Mouse (Mus musculus) MEL (cell line): ENCODE measurements around the gene Tap2. TPM values are rescaled to one million over a fixed set of nuclear protein-coding genes. Genes with fewer than 3 reads are reported as not detected.
"Not testable (repeated sequence)": the region's sequence is repeated elsewhere in the genome, so short reads cannot be mapped to it uniquely, and the experiment has no call there.

Source experiments
- DNase-seq: peaks from one replicate; pipeline ENCODE4 v3.0.0; 2011; ENCODE audit warnings: low read depth, low spot score
- H3K27ac ChIP-seq: 2 replicates; pipeline ENCODE4 v1.5.1; 2012; ENCODE audit warnings: low read depth, mild to moderate bottlenecking, control low read depth, low read length, moderate library complexity; ENCODE audit not compliant: control insufficient read depth
- H3K27me3 ChIP-seq, 2 experiments: fragments of 150-350 bp in 1 of 2; sonication (generic) in 1 of 2; 2 replicates each; pipeline ENCODE4 v1.6.1; 2012; ENCODE audit warnings: low read length in 2 of 2, mild to moderate bottlenecking in 2 of 2, improper control_type of control experiment in 1 of 2, moderate library complexity in 1 of 2; ENCODE audit not compliant: insufficient read depth in 2 of 2, control insufficient read depth in 1 of 2
- H3K36me3 ChIP-seq, 2 experiments: 2 replicates each; pipeline ENCODE4 v1.6.1; 2012 to 2014; ENCODE audit warnings: low read length in 2 of 2, improper control_type of control experiment in 1 of 2, inconsistent platforms in 1 of 2, mild to moderate bottlenecking in 1 of 2; ENCODE audit not compliant: insufficient read depth in 2 of 2, control insufficient read depth in 1 of 2
- H3K4me1 ChIP-seq, 2 experiments: fragments of 150-350 bp in 1 of 2; sonication (generic) in 1 of 2; 2 replicates each; pipeline ENCODE4 v1.6.1; 2012; ENCODE audit warnings: low read length in 2 of 2, improper control_type of control experiment in 1 of 2, mild to moderate bottlenecking in 1 of 2; ENCODE audit not compliant: insufficient read depth in 2 of 2, control insufficient read depth in 1 of 2
- H3K4me3 ChIP-seq, 2 experiments: fragments of 150-350 bp in 1 of 2; sonication (generic) in 1 of 2; 2 replicates each; pipeline ENCODE4 v1.5.1; 2012; ENCODE audit warnings: low read depth in 2 of 2, low read length in 2 of 2, mild to moderate bottlenecking in 2 of 2, moderate library complexity in 2 of 2, control low read depth in 1 of 2, improper control_type of control experiment in 1 of 2; ENCODE audit not compliant: control insufficient read depth in 1 of 2, insufficient read depth in 1 of 2
- H3K79me2 ChIP-seq: 2 replicates; pipeline ENCODE4 v1.6.1; 2012; ENCODE audit warnings: mild to moderate bottlenecking, low read length, moderate library complexity; ENCODE audit not compliant: control insufficient read depth, poor library complexity, insufficient read depth
- H3K9ac ChIP-seq: 2 replicates; pipeline ENCODE4 v1.6.1; 2012; ENCODE audit warnings: low read depth, mild to moderate bottlenecking, control low read depth, low read length, moderate library complexity; ENCODE audit not compliant: control insufficient read depth, poor library complexity, severe bottlenecking
- H3K9me3 ChIP-seq: fragments of 150-350 bp; sonication (generic); replicated peaks from 2 replicates; pipeline ENCODE4 v1.6.1; 2012; ENCODE audit warnings: mild to moderate bottlenecking, low read length, improper control_type of control experiment, moderate library complexity; ENCODE audit not compliant: insufficient read depth
- CHD2 ChIP-seq: IDR thresholded peaks from 2 replicates; pipeline ENCODE4 v1.6.1; 2011; ENCODE audit warnings: low read length, improper control_type of control experiment
- ELF1 ChIP-seq: IDR thresholded peaks from 2 replicates; pipeline ENCODE4 v1.6.1; 2014; ENCODE audit warnings: low read depth, mild to moderate bottlenecking, inconsistent platforms, low read length, improper control_type of control experiment, moderate library complexity
- EP300 ChIP-seq, 2 experiments: IDR thresholded peaks; 2 replicates each; pipeline ENCODE4 v1.6.1; 2011; ENCODE audit warnings: improper control_type of control experiment in 2 of 2, low read length in 2 of 2, low read depth in 1 of 2, mild to moderate bottlenecking in 1 of 2
- ETS1 ChIP-seq: IDR thresholded peaks from 2 replicates; pipeline ENCODE4 v1.6.1; 2012; ENCODE audit warnings: low read depth, mild to moderate bottlenecking, inconsistent platforms, low read length, improper control_type of control experiment, moderate library complexity
- GATA1 ChIP-seq: IDR thresholded peaks from 2 replicates; pipeline ENCODE4 v1.6.1; 2011; ENCODE audit warnings: low read depth, low read length, improper control_type of control experiment
- HCFC1 ChIP-seq: IDR thresholded peaks from 2 replicates; pipeline ENCODE4 v1.6.1; 2012; ENCODE audit warnings: low read depth, mild to moderate bottlenecking, inconsistent platforms, low read length, improper control_type of control experiment, moderate library complexity
- MAX ChIP-seq: IDR thresholded peaks from 2 replicates; pipeline ENCODE4 v1.6.1; 2011; ENCODE audit warnings: low read length, improper control_type of control experiment
- MXI1 ChIP-seq: IDR thresholded peaks from 2 replicates; pipeline ENCODE4 v1.6.1; 2011; ENCODE audit warnings: mild to moderate bottlenecking, low read depth, low read length, improper control_type of control experiment
- MYB ChIP-seq: IDR thresholded peaks from 2 replicates; pipeline ENCODE4 v1.6.1; 2011; ENCODE audit warnings: mild to moderate bottlenecking, low read depth, low read length, improper control_type of control experiment
- NELFE ChIP-seq: IDR thresholded peaks from 2 replicates; pipeline ENCODE4 v1.6.1; 2011; ENCODE audit warnings: low read depth, low read length, improper control_type of control experiment
- NRF1 ChIP-seq: IDR thresholded peaks from 2 replicates; pipeline ENCODE4 v1.6.1; 2014; ENCODE audit warnings: low read depth, mild to moderate bottlenecking, inconsistent platforms, low read length, improper control_type of control experiment, moderate library complexity; ENCODE audit not compliant: poor library complexity, insufficient read depth, severe bottlenecking
- POLR2A ChIP-seq, 2 experiments: IDR thresholded peaks; 2 replicates each; pipeline ENCODE4 v1.6.1; 2011 to 2012; ENCODE audit warnings: low read length in 2 of 2, mild to moderate bottlenecking in 2 of 2, control low read depth in 1 of 2, improper control_type of control experiment in 1 of 2, low read depth in 1 of 2, moderate library complexity in 1 of 2; ENCODE audit not compliant: control insufficient read depth in 1 of 2, insufficient read depth in 1 of 2, poor library complexity in 1 of 2
- POLR2AphosphoS2 ChIP-seq: IDR thresholded peaks from 2 replicates; pipeline ENCODE4 v1.6.1; 2011; ENCODE audit warnings: low read length, improper control_type of control experiment
- RAD21 ChIP-seq: IDR thresholded peaks from 2 replicates; pipeline ENCODE4 v1.6.1; 2011; ENCODE audit warnings: mild to moderate bottlenecking, low read depth, low read length, improper control_type of control experiment
- SIN3A ChIP-seq: IDR thresholded peaks from 2 replicates; pipeline ENCODE4 v1.6.1; 2012; ENCODE audit warnings: low read length, improper control_type of control experiment, inconsistent platforms
- TAL1 ChIP-seq: IDR thresholded peaks from 2 replicates; pipeline ENCODE4 v1.6.1; 2012; ENCODE audit warnings: mild to moderate bottlenecking, inconsistent platforms, low read length, moderate library complexity, mixed read lengths
- TBP ChIP-seq: IDR thresholded peaks from 2 replicates; pipeline ENCODE4 v1.8.0; 2011; ENCODE audit warnings: low read depth, low read length, improper control_type of control experiment
- TCF12 ChIP-seq: IDR thresholded peaks from 2 replicates; pipeline ENCODE4 v1.6.1; 2014; ENCODE audit warnings: low read depth, mild to moderate bottlenecking, inconsistent platforms, low read length, improper control_type of control experiment, moderate library complexity
- UBTF ChIP-seq: IDR thresholded peaks from 2 replicates; pipeline ENCODE4 v1.6.1; 2012; ENCODE audit warnings: low read depth, mild to moderate bottlenecking, inconsistent platforms, low read length, improper control_type of control experiment, moderate library complexity, borderline replicate concordance; ENCODE audit not compliant: insufficient read depth
- USF1 ChIP-seq: IDR thresholded peaks from 2 replicates; pipeline ENCODE4 v1.6.1; 2014; ENCODE audit warnings: low read depth, mild to moderate bottlenecking, inconsistent platforms, low read length, improper control_type of control experiment, moderate library complexity
- USF2 ChIP-seq, 2 experiments: IDR thresholded peaks; 2 replicates each; pipeline ENCODE4 v1.6.1; 2011 to 2012; ENCODE audit warnings: improper control_type of control experiment in 2 of 2, low read length in 2 of 2, borderline replicate concordance in 1 of 2, inconsistent platforms in 1 of 2, low read depth in 1 of 2, mild to moderate bottlenecking in 1 of 2; ENCODE audit not compliant: insufficient read depth in 1 of 2
- ZC3H11A ChIP-seq: IDR thresholded peaks from 2 replicates; pipeline ENCODE4 v1.6.1; 2012; ENCODE audit warnings: low read depth, mild to moderate bottlenecking, inconsistent platforms, low read length, improper control_type of control experiment
- ZMIZ1 ChIP-seq: IDR thresholded peaks from 2 replicates; pipeline ENCODE4 v1.6.1; 2012; ENCODE audit warnings: low read depth, mild to moderate bottlenecking, inconsistent platforms, low read length, improper control_type of control experiment, moderate library complexity
- polyA plus RNA-seq, 2 experiments: library from polyadenylated mRNA; stranded (reverse) in 1 of 2; unstranded in 1 of 2; fragments of >175 nt in 1 of 2; fragments of >200 nt in 1 of 2; gene quantifications; 2 replicates each; pipeline versions ENCODE4 v1.2.1 to v1.2.4; 2012; ENCODE audit warnings: low replicate concordance in 2 of 2, low read depth in 1 of 2; ENCODE audit not compliant: insufficient read length in 2 of 2, insufficient read depth in 1 of 2, missing spikeins in 1 of 2
- total RNA-seq: library from RNA; depleted of rRNA; stranded (reverse); fragments of 300-350 nt; gene quantifications from 2 replicates; pipeline ENCODE4 v1.2.3, GENCODE M21; 2012

Gene Tap2
- total and polyA plus RNA-seq, 3 experiments, result 48.5 to 63.0 TPM; not detected in 1

DNA sequence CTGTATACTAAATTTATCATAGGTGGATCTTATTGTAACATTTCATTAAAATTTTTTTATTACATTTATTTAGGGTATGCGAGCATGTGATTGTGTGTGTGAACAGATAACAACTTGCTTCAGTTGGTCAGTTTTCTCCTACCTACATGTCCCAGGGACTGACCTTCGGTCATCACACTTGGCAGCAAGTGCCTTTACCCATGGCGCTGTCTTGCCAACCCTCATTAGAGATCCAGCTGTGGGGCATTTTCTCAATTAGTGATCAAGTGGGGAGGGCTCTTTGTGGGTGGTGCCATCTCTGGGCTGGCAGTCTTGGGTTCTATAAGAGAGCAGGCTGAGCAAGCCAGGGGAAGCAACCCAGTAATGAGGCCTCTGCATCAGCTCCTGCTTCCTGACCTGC lies 21.5 kb downstream of the Tap2 start:
- H3K9me3 ChIP-seq, result no peaks in the 10 kb centered on the region

DNA sequence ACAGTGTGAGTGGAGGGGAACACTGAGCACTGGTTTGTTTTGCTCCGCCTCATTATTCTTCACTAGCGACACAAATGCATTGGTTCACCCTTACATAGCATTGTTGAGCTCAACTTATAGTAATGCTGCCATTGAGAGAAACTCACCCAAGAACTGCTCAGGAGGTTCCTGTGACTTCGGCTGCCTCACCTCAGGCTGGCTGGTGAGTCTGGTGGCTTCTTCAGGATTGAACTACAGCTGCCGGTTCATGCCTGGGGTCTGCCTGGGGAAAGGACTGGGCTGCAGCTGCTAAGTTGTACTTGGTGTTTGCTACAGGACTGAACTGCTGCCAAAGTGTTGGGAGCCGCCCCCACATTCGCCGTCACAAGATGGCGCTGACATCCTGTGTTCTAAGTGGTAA lies 22.1 kb downstream of the Tap2 start:
- TF ChIP-seq ETS1 (no peak), TCF12 (no peak), CHD2 (no peak), USF2 (IDR thresholded peaks at IDR 0.05; ENCODE audit: borderline replicate concordance in 1 of 2, insufficient read depth in 1 of 2, low read depth in 1 of 2, low read length in 2 of 2) (no peak), NELFE (no peak), MXI1 (no peak), RAD21 (no peak), POLR2AphosphoS2 (no peak), ZMIZ1 (no peak), POLR2A (IDR thresholded peaks at IDR 0.05; ENCODE audit: control insufficient read depth in 1 of 2, insufficient read depth in 1 of 2, low read depth in 1 of 2, low read length in 2 of 2, poor library complexity in 1 of 2) (no peak)

More for the DNA sequence above, 21.5 kb downstream of the Tap2 start:
- Histone ChIP-seq H3K27ac (no peak overlapping the region), H3K36me3 (no peaks in the 10 kb centered on the region), H3K9ac (no peak overlapping the region), H3K79me2 (no peaks in the 10 kb centered on the region), H3K4me1 (no peaks in the 10 kb centered on the region), H3K27me3 (no peaks in the 10 kb centered on the region), H3K4me3 (no peak overlapping the region)
- no peak for TF ChIP-seq EP300 (IDR thresholded peaks at IDR 0.05; ENCODE audit: low read depth in 1 of 2, low read length in 2 of 2)
- TF ChIP-seq ZMIZ1, result no peak
- TF ChIP-seq HCFC1, result no peak
- no peak for TF ChIP-seq ETS1
- TF ChIP-seq MXI1, result no peak
- TF ChIP-seq MAX, result no peak
- TF ChIP-seq UBTF, result no peak
- no peak for TF ChIP-seq GATA1
- no peak for TF ChIP-seq SIN3A
- no peak for TF ChIP-seq TAL1
- no peak for TF ChIP-seq TBP
- TF ChIP-seq USF1, result no peak
- TF ChIP-seq ELF1, result no peak
- no peak for TF ChIP-seq NRF1
- no peak for TF ChIP-seq MYB
- TF ChIP-seq ZC3H11A, result no peak
- no peak for DNase-seq

DNA sequence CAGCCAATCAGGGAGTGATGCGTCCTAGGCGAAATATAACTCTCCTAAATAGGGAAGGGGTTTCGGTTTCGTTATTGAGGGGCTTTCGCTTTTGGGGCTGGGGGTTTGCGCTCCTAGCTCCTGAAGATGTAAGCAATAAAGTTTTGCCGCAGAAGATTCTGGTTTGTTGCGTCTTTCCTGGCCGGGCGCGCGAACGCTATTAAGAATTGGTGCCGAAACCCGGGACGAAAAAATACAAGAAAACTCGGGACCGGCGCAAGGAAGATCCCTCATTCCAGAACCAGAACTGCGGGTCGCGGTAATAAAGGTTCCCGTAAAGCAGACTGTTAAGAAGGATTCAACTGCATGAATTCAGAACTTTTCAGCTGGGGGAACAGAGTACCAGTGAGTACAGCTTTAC lies 22.6 kb downstream of the Tap2 start:
- DNase-seq, H3K9me3 ChIP-seq, H3K36me3 ChIP-seq, H3K27me3 ChIP-seq, H3K4me1 ChIP-seq, H3K27ac ChIP-seq, H3K79me2 ChIP-seq, H3K9ac ChIP-seq, H3K4me3 ChIP-seq: not testable (repeated sequence)

More for the DNA sequence above, 22.1 kb downstream of the Tap2 start:
- H3K27me3 ChIP-seq, result no peaks in the 10 kb centered on the region
- no peak for DNase-seq
- no peak overlapping the region for H3K27ac ChIP-seq
- H3K9ac ChIP-seq, result no peak overlapping the region
- H3K9me3 ChIP-seq, result no peaks in the 10 kb centered on the region
- H3K4me3 ChIP-seq, result no peak overlapping the region
- H3K36me3 ChIP-seq, result no peaks in the 10 kb centered on the region
- no peaks in the 10 kb centered on the region for H3K79me2 ChIP-seq
- H3K4me1 ChIP-seq, result no peaks in the 10 kb centered on the region

DNA sequence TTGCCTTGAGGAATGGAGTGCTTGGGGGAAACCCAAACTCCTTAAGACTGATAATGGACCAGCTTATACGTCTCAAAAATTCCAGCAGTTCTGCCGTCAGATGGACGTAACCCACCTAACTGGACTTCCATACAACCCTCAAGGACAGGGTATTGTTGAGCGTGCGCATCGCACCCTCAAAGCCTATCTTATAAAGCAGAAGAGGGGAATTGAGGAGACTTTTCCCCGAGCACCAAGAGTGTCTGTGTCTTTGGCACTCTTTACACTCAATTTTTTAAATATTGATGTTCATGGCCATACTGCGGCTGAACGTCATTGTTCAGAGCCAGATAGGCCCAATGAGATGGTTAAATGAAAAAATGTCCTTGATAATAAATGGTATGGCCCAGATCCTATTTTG lies 27.6 kb downstream of the Tap2 start:
- not testable (repeated sequence) for H3K27ac ChIP-seq, H3K79me2 ChIP-seq, H3K4me3 ChIP-seq, H3K9ac ChIP-seq, H3K36me3 ChIP-seq, H3K4me1 ChIP-seq, H3K9me3 ChIP-seq, DNase-seq, H3K27me3 ChIP-seq
